Mouse (Mus musculus) stomach, postnatal 0 days (tissue): ENCODE data around the gene Pdzrn3.

Experiments
- CTCF ChIP-seq: IDR thresholded peaks from 2 replicates; pipeline ENCODE4 v1.5.1; 2016; ENCODE audit warnings: antibody characterized with exemption, low read depth, mild to moderate bottlenecking, moderate library complexity
- EP300 ChIP-seq: optimal IDR thresholded peaks from 2 replicates; pipeline ENCODE3; 2016; ENCODE audit warnings: antibody characterized with exemption

DNA sequence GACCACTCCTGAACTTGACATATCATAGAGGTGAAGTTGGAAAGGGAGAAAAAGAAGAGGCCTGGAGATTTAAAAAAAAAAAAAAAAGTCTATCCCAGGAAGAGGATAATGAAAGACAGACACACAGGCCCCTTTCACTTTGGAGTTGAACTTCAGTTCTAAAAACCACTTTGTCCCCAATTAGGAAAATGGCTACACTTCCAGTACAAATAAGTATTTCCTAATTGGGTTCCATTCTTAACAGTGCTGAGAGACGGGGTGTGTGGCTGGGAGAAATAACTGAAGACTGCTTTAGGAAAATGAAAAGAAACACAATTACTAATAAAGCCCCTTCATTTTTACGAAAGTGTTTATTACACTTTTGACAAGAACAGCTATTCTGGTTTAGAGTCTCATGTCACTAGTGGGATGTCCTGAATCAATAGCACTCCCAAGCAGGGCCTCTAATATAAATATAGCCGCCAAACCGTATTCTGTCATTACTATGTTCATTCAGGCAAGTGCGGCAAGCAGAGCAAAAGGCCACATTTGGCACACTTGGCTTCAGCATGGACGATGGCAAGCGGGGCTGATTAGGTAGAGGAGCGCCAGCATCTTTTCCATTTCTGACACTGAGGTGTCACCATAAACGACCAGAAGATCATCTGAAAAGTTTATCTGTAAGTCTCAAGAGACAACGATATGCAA, 39.7 kb downstream of the Pdzrn3 start:
- TF ChIP-seq CTCF, result no peak
- TF ChIP-seq EP300, result no peak
